Mouse (Mus musculus) spleen, postnatal 4 days (tissue): ENCODE measurements around the gene Samd10.

ENCODE experiments used
- DNase-seq, 2 experiments: peaks; one replicate each; pipeline ENCODE4 v3.0.0; 2022; ENCODE audit warnings: low spot score in 2 of 2

The Samd10 gene

GRCm38 (mm10) chr2:181577981-181578581, 20.9 kb downstream of the Samd10 start:
- peak; percentile 18 to 59 for DNase-seq

DNA sequence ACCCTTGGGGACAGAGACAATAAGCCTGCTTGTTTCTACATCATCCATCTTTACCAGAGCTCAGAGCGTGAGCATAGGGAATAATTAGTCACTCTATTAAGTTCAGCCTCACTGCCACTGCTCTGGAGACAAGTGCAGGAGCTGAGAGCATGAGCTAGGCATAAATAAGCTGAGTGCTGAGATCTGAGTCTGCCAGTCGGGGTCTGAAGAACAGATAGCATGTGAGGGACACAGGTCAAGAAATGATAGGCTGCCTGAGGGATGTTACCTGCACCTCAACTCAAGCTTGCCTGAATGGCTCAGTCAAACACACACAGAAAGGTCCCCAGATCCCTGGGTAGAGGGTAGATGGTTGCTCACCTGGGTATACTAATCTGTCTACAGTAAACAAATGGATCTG, 21.9 kb downstream of the Samd10 start:
- peak in 1 of 2 experiments; percentile 55 for DNase-seq

DNA sequence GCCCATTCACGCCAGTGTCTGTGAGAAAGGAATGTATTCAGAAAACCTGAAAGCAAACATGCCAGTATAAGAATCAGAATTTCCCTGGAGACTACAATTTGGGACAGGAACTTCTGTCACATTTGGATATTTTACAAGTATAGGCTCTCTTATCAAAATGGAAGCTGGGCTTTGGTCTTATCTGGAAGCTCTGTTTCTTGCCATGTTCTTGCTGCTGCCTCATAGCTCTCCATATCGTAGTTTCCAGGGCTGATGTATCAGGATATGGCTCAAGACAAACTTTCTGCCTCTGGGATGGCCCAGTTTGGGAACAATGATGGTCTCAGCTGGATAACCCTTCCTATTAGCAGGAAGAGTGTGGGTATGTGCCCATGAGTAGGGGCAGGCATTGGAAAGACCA, 22.4 kb downstream of the Samd10 start:
- peak in 1 of 2 experiments; percentile 50 for DNase-seq

DNA sequence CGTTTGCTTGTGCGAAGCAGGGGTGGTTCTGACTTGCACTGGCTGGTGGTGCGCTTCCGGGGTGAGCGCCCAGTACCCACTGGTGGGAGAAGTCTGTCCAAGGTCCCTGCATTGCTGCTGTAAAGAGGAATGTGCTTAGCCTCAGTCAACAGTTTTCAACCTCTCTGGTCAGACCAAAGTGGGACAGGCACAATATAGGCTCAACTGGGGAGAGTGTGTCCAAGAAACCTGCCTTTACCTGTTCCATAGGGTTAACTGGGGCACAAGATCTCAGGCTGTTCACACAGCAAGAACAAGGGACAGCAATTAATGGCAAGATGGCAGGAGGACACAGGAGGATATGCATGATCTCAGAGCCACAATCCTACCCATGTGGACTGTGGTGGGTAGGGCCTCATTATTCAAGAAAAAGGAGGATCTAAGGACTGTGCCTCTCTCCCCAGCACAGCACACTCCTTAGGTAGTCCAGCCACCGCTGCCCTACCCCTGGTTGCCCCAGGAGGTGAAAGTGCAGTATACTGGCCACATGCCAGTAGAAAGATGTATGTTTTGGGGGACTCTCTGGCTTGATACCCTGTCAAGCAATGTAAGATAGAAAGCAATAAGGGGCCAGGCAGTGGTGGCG, 24.0 kb downstream of the Samd10 start:
- DNase-seq: peak in 1 of 2 experiments; percentile 58

DNA sequence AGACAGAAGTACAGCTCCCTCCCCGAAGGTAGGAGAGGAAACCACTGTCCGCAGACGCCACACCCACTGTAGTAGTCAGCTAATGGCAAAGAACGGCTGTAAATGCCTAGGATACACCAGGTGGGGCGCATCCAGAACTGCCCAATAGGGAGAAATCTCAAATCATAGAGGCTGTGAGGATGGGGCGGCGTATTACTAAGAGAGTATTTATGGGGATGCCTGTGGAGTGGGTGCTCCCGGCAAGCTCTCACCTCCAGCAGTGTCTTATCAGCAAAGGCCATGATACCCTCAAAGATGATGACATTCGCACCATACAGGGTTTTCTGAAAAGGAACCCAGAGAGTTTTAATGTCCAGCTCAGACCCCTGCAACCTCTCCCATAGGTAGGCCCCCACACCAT, 25.1 kb downstream of the Samd10 start:
- peak in 1 of 2 experiments; percentile 55 for DNase-seq

GRCm38 (mm10) chr2:181572921-181573920, 25.8 kb downstream of the Samd10 start:
- peak; percentile 12 to 61 for DNase-seq

- DNase-seq: peak in 1 of 2 experiments; percentile 57
Measured at GRCm38 (mm10) chr2:181571941-181572670, 26.9 kb downstream of the Samd10 start.

GRCm38 (mm10) chr2:181570921-181571595, 28.0 kb downstream of the Samd10 start:
- DNase-seq: peak in 1 of 2 experiments; percentile 57

GRCm38 (mm10) chr2:181570375-181570774, 28.6 kb downstream of the Samd10 start:
- peak in 1 of 2 experiments; percentile 60 for DNase-seq

- no peak for DNase-seq
Measured at GRCm38 (mm10) chr2:181569856-181570255, 29.2 kb downstream of the Samd10 start.

- DNase-seq: peak; percentile 64 to 85
Measured at GRCm38 (mm10) chr2:181568272-181569008, 30.6 kb downstream of the Samd10 start.

GRCm38 (mm10) chr2:181567338-181567737, 31.7 kb downstream of the Samd10 start:
- DNase-seq: no peak

DNA sequence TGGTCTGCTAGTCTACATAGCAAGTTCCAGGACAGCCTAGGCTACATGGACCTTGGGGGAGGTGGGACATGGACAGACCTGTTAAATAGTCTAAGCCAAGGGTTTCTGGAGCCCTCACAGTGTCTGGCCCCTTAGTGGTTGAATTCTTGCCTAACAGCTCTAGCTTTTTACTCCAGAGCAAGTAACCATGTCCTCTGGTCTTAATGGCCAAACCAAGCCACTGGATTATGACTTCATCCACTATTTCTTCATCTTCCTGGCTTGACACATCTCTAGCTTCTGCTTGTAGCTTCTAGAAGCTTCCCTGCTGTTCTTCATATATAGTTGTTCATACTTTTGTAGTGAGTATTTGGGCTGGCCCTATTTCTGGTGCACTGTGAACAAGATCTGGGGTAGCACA, 45.2 kb downstream of the Samd10 start:
- DNase-seq: no peak

- no peak for DNase-seq
Measured at GRCm38 (mm10) chr2:181550233-181550632, 48.8 kb downstream of the Samd10 start.

DNA sequence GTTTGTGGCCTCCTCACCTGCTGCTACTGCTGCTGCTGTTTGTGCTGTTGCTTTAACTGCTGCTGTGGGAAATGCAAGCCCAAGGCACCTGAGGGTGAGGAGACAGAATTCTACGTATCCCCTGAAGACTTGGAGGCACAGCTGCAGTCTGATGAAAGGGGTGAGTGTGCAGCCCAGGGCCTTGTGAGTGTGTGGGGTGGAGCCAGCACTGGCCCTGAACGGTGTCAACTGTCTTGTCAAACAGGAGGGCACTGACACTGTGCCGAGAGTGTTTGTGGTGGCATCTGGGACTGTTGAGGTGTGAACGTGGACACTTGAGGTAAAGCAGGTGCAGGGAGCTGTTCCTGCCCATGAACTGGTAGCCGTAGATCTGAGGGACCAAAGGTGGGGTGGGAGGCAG, 50.3 kb downstream of the Samd10 start:
- DNase-seq: no peak

DNA sequence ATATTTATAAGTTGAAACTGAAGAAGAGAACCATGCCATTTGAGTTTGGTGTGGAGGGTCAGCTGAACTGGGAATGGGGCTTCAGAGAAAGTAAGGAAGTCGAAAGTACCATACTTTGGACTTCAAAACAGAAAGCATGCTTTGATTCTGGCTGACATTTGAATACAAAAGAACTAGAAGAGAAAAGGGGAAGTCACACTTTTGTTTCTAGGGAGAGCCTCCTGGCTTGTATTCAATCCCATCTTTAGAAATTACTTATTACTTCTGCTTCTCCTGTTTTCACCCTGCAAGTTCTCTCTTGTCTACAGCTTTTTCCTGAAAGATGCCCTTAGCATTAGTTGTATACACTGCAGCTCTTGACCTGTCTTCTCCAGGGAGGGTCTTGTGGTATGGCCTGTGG, 50.8 kb downstream of the Samd10 start:
- DNase-seq: no peak

- no peak for DNase-seq
Measured at GRCm38 (mm10) chr2:181546142-181546541, 52.9 kb downstream of the Samd10 start.
